Mouse (Mus musculus): Measurements from ENCODE around the gene Zbtb8b.

Gene Zbtb8b

DNA sequence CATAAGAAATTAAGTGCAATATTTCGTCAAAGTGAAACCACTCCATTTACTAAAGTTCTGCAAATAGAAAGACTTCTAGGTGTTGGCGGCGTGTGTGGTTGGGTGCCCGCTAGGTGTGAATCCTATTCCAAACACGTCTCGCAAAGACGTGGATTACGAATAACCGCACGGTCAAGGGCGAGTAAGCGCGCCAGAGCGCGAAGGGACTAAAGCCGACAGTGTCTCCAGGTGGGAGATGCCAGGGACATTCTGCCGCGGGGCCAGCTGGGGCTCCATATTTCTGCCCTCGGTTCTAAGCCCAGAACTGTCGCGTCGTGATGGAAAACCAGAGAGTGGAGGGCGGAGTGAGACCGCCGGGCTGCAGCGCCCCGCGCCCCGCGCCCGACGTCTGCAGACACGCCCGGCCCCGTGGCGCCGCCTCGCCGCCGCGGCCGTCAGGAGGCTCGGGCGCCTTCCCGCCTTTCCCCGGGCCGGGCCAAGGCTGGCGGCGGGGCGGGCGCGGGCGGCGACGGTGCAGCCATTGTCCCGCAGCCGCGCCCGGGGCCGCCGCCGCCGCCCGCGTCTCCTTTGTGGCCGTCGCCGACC is 63.6 kb downstream of the Zbtb8b start:
- DNase-seq (ENCODE audit: low spot score), result peak; percentile 49

DNA sequence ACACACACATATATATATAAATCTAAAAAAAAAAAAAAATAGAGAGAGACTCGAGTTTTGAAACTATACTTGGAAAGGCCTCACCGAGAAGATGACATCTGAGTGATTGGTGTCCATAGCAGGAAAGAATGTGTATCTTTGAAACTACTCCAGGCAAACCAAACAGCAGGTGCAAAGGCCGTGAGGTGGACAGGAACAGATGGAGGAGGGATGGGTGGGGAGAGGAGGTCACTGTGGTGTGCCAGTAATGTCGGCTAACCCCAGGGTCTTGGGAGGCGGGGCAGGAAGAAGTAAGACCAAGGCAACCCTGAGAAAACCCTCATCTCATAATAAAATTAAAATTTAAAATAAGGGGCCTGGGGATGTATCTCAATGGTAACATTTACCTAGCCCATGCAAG is 64.8 kb downstream of the Zbtb8b start:
- no peak for DNase-seq (ENCODE audit: low spot score)
